Mouse (Mus musculus): ENCODE results near the gene Zmiz1. TPM values are rescaled to one million over a fixed set of nuclear protein-coding genes. Genes with fewer than 3 reads are reported as not detected.

Zmiz1 gene
- total and polyA plus RNA-seq, 3 experiments, result 3.7 to 45.8 (median 11.1) TPM

DNA sequence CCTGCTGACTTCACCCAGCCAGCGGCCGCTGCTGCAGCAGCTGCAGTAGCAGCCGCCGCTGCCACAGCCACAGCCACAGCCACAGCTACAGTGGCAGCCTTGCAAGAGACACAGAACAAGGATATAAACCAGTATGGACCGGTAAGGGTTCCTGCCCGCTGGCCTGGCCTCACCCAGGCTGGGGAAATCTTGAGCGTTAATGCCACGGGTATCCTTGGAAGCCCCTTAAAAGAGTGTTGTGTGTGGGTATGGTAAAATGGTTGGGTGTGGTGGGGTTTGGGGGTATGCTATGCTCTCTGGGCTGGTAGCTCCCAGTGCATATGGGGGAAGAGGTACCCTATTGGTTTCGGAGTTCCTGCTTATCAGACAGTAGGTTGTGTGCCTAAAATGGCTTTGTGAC lies 186.7 kb downstream of the Zmiz1 start:
- Histone ChIP-seq H3K9me3 (replicated peaks; ENCODE audit: low read length) (no peaks in the 10 kb centered on the region), H3K36me3 (replicated peaks in 1 of 2; ENCODE audit: control insufficient read depth in 1 of 2, insufficient read depth in 1 of 2, low read length in 1 of 2) (peaks cover 72 to 95% of the 10 kb centered on the region in 2 experiments), H3K4me2 (ENCODE audit: insufficient read depth, low read depth, poor library complexity, severe bottlenecking) (no peak overlapping the region), H3K4me3 (replicated peaks in 1 of 3; ENCODE audit: low read depth in 2 of 3, low read length in 2 of 3, poor library complexity in 1 of 3) (no peak overlapping the region), H3K4me1 (ENCODE audit: control insufficient read depth in 1 of 2, insufficient read depth in 2 of 2) (peaks cover 4 to 52% of the 10 kb centered on the region in 2 experiments), H3K79me2 (replicated peaks; ENCODE audit: control insufficient read depth, extremely low read depth, insufficient read depth, poor library complexity, severe bottlenecking) (no peaks in the 10 kb centered on the region; the same call in 1 of the 2 replicates), H3K27ac (ENCODE audit: insufficient read depth, low read depth) (no peak overlapping the region), H3K9ac (ENCODE audit: insufficient read depth, low read depth) (no peak overlapping the region), H3K27me3 (replicated peaks) (no peaks in the 10 kb centered on the region)
- in situ Hi-C loops (cut with MboI; ENCODE audit: low pct_ligation_motif_present, low pct_unique_long_range_greater_than_20kb, low sequenced_read_pairs) (no loop called here), dilution Hi-C loops (cut with MboI; ENCODE audit: extremely low pct_ligation_motif_present, extremely low pct_unique_long_range_greater_than_20kb, low sequenced_read_pairs) (no loop called here)
- TF ChIP-seq KAT2A (IDR thresholded peaks at IDR 0.05; ENCODE audit: insufficient replicate concordance, low read length) (no peak), NRF1 (IDR thresholded peaks at IDR 0.05; ENCODE audit: low read depth, low read length) (no peak), ZMIZ1 (IDR thresholded peaks at IDR 0.05; ENCODE audit: low read depth, low read length) (no peak), CTCF (conservative IDR thresholded peaks at IDR 0.05 in 1 of 2, IDR thresholded peaks at IDR 0.05 in 1 of 2; ENCODE audit: low read depth in 2 of 2, low read length in 2 of 2) (no peak), MAX (IDR thresholded peaks at IDR 0.05; ENCODE audit: low read length) (no peak), PAX5 (IDR thresholded peaks at IDR 0.05; ENCODE audit: low read length) (no peak), POLR2AphosphoS2 (IDR thresholded peaks at IDR 0.05; ENCODE audit: low read depth, low read length) (no peak), JUN (IDR thresholded peaks at IDR 0.05; ENCODE audit: insufficient read depth, low read depth, low read length) (no peak), USF1 (IDR thresholded peaks at IDR 0.05; ENCODE audit: low read depth, low read length) (no peak), CHD2 (IDR thresholded peaks at IDR 0.05; ENCODE audit: low read length) (no peak), EP300 (IDR thresholded peaks at IDR 0.05; ENCODE audit: low read length) (no peak), TCF12 (IDR thresholded peaks at IDR 0.05; ENCODE audit: low read depth, low read length) (no peak), ZNF384 (IDR thresholded peaks at IDR 0.05; ENCODE audit: low read depth, low read length) (no peak), MAZ (IDR thresholded peaks at IDR 0.05; ENCODE audit: low read depth, low read length) (no peak), MYC (IDR thresholded peaks at IDR 0.05; ENCODE audit: low read depth, low read length) (no peak), E2F4 (IDR thresholded peaks at IDR 0.05; ENCODE audit: insufficient replicate concordance, low read depth, low read length) (no peak)
- no peak for DNase-seq (ENCODE audit: extremely low read depth)

DNA sequence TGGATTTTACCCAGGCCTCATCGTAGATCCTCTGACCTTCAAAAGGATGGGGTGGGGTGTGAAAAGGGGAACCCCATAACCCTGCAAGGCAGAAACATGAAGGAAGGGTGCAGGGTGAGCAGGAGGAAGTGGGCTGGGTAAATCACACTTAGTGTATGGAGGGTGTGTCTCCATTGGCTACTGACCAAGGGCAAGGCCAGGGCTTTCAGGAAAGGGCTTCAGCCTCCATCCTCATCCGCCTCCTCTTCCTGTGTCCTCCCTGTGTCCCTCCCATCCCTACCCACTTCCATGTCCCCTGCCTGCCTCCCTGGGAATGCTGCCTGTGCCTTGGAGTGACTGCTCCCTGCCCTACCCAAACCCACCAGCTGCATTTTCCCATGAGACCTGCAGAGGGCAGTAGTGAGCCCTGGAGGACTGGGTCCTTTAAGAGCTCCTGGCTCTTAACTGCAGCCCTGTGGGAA lies 187.2 kb downstream of the Zmiz1 start:
- Histone ChIP-seq H3K4me2 (ENCODE audit: insufficient read depth, low read depth, poor library complexity, severe bottlenecking) (no peak overlapping the region), H3K9ac (ENCODE audit: insufficient read depth, low read depth) (no peak overlapping the region), H3K9me3 (replicated peaks; ENCODE audit: low read length) (no peaks in the 10 kb centered on the region), H3K79me2 (replicated peaks; ENCODE audit: control insufficient read depth, extremely low read depth, insufficient read depth, poor library complexity, severe bottlenecking) (no peaks in the 10 kb centered on the region; the same call in 1 of the 2 replicates), H3K27me3 (replicated peaks) (no peaks in the 10 kb centered on the region), H3K4me3 (replicated peaks in 1 of 3; ENCODE audit: low read depth in 2 of 3, low read length in 2 of 3, poor library complexity in 1 of 3) (no peak overlapping the region), H3K27ac (ENCODE audit: insufficient read depth, low read depth) (no peak overlapping the region), H3K4me1 (ENCODE audit: control insufficient read depth in 1 of 2, insufficient read depth in 2 of 2) (peaks cover under 1 to 48% of the 10 kb centered on the region in 2 experiments), H3K36me3 (replicated peaks in 1 of 2; ENCODE audit: control insufficient read depth in 1 of 2, insufficient read depth in 1 of 2, low read length in 1 of 2) (peaks cover 77 to 97% of the 10 kb centered on the region in 2 experiments)
- in situ Hi-C loops (cut with MboI; ENCODE audit: low pct_ligation_motif_present, low pct_unique_long_range_greater_than_20kb, low sequenced_read_pairs), result no loop called here
- peak; percentile 70 for DNase-seq (ENCODE audit: extremely low read depth)
- dilution Hi-C loops (cut with MboI; ENCODE audit: extremely low pct_ligation_motif_present, extremely low pct_unique_long_range_greater_than_20kb, low sequenced_read_pairs), result no loop called here
- TF ChIP-seq RAD21 (IDR thresholded peaks at IDR 0.05; ENCODE audit: low read depth, low read length) (peak; percentile 34), CTCF (conservative IDR thresholded peaks at IDR 0.05 in 1 of 2, IDR thresholded peaks at IDR 0.05 in 1 of 2; ENCODE audit: low read depth in 2 of 2, low read length in 2 of 2) (peak; percentile 71 to 93), ZNF384 (IDR thresholded peaks at IDR 0.05; ENCODE audit: low read depth, low read length) (no peak), SMC3 (IDR thresholded peaks at IDR 0.05; ENCODE audit: low read depth, low read length) (peak; percentile 57), MAX (IDR thresholded peaks at IDR 0.05; ENCODE audit: low read length) (no peak)

Data from CH12.LX (cell line).